Mouse (Mus musculus) layer of hippocampus, adult 18-20 months (tissue): ENCODE results near the gene Eif4g3. TPM values are rescaled to one million over a fixed set of nuclear protein-coding genes. Genes with fewer than 3 reads are reported as not detected.

Experiments
- DNase-seq, 2 experiments: peaks; one replicate each; pipeline ENCODE4 v3.0.0; 2022; ENCODE audit warnings: low spot score in 2 of 2
- microRNA-seq, 2 experiments: library from miRNA; unstranded; fragments of <30 nt; microRNA quantifications; one replicate each; pipeline ENCODE4 v1.2.0; 2021
- total RNA-seq, 2 experiments: library from RNA; stranded (reverse); gene quantifications; 2 replicates each; pipeline ENCODE4 v1.2.3; 2021

Eif4g3 gene
- total RNA-seq, 2 experiments from 2014 or later, result 141 to 142 TPM

DNA sequence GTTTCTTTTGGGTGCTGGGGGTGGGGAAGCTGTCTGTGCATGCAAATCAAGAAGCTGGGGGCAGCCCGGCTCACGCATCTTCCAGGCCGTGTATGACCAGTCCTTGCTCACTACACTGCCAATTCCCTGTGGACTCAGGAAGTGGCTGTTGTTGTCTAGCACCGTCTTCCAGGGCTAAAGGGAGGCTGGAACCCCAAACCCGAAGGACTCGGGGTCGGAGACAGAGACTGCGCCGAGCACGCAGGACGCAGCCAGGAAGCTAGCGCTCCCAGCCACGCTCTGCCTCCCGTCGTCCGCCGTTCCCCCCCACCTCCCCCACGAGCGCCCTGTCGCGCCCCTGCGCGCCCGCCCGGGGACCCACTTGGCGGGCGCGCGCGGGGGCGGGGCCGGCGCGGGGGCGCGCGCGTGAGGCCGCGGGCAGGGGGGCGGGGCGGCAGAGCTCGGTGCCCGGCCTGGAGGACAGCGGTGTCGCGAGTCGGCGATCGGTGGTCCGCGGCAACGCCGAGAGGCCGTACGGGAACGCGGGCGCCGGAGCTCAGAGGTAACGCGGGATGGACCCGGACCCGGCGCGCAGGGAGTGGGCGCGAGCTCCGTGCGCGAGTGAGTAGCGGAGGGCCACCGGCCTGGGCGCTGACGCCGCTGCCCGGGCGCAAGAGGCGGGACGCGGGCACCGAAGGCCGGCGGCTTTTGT lies 223.5 kb downstream of the Eif4g3 start, which contains the start of gene Hp1bp3:
Gene Hp1bp3 (plus strand): TSS at position 97 of the 691 bp plus-strand sequence.
- peak; percentile 63 to 79 for DNase-seq

DNA sequence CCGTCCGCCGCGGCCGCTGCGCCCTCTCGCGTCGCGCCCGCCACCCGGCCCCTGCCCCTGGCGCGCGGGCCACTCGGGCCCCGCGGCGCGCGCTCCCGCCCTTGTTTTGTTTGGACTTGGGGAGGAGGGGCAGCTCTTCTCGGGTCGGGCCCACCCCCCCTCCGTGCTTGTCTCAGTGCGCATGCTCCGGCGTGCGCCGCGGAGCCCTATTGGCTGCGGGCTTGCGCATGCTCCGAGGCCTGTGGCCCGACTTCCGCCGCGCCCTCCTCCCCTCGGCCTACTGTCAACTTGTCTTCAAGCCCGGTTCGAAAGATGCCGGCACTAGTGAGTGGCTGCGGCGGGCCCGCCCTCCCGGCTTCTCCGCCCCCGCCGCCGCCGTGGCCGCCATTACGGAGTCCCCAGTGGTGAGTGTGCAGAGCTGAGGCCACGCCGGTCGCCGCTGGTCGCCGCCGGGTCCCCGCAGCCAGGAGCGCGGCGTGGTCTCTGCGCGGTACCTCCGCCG lies 224.1 kb downstream of the Eif4g3 start:
- DNase-seq, result peak; percentile 98 to 99

DNA sequence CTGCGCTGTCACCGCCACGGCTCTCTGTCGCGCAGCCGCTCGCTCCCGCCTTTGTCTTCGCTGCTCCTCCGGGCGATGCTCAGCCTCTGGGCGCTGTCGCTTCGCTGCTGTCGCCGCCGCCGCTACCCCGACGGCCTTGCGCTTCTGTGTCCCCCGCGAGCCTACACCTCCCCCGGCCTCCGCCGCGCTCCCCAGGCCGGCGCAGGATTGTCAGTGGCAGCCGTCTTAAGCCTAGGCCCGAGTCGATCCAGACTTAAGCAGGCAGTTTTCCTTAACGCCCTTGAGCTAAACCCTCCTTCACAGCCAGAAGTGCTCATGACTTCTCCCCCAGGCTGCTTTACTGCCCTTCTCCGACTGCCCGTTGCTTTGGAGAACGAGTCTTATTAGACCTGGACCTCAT lies 224.6 kb downstream of the Eif4g3 start:
- DNase-seq, result no peak

DNA sequence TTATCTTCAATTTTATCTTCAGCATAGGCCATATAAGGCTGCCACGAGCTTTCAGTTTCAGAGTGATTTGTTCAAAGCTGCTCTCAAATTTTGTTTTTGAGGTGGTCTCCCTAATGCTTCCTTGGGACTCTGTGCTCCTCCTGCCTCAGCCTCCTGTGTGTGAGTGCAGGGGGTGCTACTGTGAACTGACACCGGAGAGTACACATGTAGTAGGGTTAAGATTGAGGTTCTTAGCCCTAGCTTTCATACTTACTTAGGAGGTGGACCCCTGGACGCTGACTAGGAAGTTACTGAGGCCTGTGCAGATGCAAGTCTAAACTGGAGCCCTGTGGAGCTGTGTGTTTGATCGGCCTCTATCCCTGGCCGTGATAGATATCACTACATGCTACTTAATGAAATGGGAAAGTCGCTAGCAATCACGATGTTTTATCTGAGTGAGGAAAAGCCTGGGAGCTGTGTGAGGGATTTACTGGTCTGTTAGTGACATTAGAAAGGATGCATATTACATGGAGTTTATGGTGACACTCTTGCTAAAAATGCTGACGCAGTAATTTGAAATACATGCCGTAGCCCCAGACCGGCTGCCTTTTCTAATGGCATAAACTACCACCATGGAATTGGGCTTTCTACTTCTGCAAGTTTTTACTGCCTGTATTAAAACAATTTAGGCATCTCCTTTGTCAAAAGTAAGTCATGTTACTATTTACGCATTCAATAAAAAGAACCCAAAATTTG lies 225.3 kb downstream of the Eif4g3 start:
- DNase-seq, result no peak

DNA sequence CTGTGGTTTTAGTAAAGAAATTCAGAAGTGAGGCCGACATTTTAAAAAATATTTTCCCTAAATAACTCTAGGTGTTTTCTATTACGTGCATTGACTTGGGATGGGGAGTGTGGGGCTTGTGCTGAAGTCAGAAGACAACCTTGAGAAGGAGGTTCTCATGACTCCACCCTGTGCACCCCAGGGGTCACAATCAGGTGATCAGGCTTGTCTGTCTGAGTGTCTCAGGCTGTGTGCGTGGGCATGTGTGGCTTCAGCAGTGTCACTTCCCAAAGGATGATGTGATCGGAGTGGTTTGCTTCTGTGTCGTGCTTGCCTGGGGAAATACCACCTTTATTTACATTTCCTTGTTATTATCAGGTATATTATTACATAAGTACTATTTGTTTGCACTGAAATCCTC lies 226.5 kb downstream of the Eif4g3 start:
- no peak for DNase-seq

DNA sequence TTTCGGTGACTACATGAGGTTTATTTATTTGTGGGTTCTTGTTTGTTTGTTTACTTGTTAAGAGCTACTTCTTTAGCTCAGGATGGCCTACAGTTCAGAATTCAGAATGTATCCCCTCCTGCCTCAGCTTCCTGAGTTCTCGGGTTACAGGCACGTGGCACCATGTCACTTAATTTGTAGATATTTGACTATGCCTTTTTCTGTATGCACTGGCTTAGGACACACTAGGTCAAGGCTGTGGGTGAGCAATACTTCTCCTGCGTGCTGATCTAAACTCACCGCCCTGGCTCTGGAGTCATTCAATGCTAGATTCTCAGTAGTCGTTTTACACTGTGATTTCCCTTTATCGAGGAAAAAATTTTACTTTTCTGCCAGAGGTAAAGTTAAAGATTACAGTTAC lies 227.9 kb downstream of the Eif4g3 start:
- no peak for DNase-seq

DNA sequence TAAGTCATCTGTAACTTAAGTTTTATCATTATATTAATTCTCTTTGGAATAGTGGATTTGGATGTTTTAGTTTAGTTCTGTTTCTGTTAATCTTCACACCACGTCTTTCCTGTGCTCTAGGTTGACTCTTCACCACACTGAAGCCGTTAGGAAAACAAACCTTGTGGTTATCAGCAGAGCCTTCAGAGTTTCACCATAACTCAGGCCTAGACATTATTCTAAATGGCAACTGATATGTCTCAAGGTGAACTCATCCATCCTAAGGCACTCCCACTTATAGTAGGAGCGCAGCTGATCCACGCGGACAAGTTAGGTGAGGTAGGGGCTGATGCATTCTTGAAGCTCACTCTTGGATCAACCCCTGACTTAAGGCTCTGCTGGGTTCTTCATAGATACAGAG lies 228.6 kb downstream of the Eif4g3 start:
- no peak for DNase-seq

DNA sequence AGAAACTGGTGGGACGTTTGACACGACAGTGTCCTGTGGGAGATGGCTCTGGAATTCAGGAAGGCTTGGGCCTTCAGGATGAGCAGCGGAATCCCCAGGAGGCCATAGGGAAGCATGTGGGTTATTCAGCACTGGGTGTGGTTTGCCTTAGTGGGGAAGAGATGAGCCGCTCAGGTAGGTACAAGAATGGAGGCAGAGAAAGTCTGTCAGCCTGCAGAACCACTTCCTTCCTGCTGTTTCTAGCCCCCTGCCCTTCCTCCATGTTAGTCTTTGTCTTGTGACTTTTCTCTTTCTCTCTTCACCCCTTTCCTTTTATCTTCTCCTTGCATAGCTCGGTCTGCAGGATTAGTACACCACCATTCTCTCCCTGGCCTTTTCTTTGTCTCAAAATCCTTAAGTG lies 229.6 kb downstream of the Eif4g3 start:
- no peak for DNase-seq

DNA sequence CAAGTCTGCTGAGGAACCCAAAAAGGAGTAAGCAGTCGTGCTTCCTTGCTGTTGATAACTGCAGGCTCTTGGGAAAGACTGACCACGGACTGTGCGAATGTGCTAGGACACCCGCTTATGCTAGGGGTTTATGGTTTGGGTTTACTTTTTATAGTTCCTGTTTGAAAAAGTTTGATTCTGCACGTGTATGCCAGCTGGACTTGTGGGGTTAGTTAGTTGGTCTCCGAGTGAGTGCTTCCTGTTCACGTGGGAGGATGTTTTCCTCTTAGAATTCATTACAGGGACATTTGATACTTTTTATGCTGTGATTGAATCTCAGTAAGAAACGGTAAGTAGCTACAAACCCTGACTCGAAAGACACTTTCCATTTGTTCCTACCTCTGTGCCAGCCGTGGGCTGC lies 230.8 kb downstream of the Eif4g3 start:
- DNase-seq, result no peak

DNA sequence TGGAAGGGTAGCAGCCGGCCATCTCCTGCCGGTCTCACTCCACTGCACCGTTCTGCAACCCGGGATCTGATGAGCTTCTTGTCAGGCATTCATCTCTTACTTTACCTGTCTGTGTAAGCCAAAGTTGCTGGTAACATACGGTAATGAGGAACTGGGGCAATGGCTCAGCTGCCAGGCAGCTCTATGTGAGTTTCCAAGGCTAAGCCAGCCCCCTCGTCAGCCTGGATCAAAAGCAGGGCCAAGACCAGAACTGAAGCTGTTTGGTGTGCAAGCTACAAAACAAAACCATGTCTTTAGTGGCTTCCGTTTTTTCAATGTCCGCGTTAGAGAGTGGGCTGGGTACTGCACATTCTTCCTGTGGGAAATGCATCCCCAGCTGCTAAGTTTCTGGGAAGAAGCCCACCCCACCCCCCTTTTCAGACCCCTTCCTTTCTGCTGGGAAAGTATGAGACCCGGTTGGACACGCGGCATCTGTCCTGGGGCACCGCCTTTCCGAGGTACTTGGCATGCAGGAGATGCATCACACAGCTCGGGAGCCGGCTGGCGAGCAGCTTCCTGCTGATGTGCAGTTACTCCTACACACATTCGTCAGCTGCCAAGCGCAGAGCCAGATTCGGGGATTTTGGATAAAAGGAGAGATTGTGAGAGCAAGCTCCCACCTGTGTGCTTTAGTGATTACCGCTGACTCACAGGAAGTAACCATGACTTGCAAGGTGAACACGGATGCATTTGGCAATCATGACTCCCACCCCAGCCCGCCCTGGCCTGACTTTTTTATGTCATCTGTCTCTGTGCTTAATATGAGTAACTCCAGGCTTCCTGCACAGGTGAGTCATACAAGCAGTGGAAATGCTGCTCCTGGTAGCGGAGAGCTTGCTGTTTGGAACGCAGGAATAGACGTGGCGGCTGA lies 254.2 kb downstream of the Eif4g3 start:
- DNase-seq, result peak; percentile 74 to 79

DNA sequence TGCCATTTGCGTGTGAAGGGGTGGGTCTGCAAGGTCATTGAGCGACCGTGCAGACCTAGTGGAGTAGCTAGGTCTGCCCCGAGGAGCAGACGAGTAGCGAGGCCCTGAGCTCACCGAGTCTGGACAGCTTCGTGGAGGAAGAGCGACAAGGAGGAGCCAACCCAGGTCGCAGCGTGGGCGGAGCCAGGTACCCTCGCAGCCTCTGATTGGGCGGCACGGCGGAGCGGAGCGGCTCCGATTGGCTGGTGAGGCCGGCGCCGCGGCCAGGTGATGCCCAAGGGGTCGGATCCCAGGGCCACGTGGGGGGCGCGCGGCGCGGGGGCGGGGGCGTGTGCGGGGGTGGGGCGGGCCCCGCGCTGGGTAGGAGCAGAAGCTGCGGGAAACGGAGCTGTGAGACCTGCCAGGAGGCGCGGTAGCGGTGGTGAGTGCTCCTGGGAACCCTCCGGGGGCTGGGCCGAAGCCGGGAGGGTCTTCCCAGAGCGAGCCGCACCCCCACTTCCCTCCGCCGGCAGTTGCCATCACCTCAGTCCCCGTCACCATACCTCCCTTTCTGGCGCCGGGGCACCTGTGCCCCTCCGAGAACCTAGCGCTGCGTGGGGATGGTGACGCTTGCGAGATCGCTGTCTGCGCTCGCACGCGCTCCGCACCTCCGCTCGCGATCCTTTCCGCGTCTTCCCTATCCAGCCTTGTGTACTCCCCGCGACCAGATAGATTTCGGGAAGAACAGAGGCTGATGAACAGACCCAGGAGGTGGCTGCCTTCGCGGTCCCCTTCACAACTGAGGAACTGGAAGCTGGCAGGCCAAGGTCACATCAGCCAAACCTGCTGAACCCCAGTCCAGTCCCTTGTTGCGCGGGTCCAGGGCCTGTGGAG lies 257.5 kb downstream of the Eif4g3 start, which contains the start of the genes Sh2d5 and Kif17:
Gene Sh2d5 (plus strand): TSS at position 316 of the 873 bp plus-strand sequence.
Gene Kif17 (plus strand): TSS at position 348 of the 873 bp plus-strand sequence.
- peak; percentile 87 to 94 for DNase-seq

DNA sequence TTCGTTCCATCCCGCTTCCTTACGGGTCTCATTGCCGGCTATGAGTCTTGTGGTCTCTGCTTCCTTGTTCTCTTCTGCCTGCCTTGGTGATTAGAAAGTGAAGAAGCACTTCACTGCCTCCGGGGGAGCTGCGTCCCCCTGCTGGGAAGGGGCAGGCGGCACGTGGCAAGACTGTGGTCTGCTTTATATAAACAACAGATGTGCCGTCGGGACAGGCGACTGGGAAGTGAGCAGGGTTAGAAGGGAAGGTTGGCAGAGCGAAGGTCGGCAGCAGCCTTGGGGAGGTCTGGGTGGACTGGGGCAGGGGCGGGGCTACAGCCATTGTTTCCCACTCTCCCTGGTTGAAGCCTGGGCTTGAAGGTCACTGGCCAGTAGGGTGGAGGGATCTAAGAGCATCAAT lies 259.0 kb downstream of the Eif4g3 start:
- DNase-seq, result no peak

DNA sequence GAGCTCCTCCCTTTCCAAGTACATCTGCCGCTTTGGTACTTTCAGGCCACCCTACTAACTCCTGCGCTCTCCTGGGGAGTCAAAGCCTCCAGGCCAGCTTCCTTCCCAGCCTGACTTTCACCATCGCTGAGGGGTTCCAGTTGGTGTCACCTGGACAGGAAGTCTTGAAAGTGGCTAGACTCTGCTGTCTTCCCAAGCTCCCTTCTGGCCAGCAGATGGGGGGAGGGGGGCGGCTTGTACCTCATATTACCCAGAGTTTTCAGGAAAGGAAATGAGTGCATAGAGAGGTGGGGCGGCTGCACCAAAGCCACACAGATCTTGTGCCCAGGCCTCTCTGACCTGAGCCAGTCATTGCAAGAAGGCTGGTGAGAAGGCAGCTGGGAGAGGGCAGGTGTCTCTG lies 259.4 kb downstream of the Eif4g3 start:
- no peak for DNase-seq

DNA sequence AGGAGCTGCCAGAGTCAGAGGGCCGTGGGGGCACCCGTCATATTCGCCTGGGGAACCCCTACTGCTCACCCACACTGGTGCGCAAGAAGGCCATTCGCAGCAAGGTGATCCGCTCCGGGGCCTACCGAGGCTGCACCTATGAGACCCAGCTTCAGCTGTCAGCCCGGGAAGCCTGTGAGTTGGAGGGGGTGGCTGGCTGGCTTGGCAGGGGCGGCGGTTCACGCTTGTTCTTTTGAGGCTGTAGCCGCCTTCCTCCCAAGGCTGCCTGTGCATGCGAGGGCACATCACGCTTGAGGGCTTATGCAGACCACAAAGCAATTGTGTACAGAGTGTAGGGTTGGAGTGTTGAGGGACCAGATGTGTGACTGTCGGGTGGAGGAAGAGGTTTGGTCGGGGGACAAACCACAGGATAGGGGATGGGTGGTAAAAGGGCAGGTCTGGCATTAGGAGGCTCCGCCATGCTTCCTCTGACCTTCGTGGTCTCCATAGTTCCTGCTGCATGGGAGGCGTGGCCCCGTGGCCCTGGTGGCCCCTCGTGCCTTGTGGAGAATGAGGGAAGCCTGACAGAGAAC lies 264.4 kb downstream of the Eif4g3 start:
- DNase-seq, result no peak

Small RNA genes within 50 kb of the gene (microRNA-seq; reads per million reads assigned to microRNA genes)
- 0 reads per million in 2 experiments for gene Mir6399

Other genes with a start within 250 kb of the Eif4g3 start
- gene Alpl, start 196.6 kb upstream of the Eif4g3 start, total RNA-seq, result 1 to 10 TPM; 7.0 to 7.2 TPM
- 10 to 100 TPM; 48.8 to 53.8 TPM for gene Ece1, start 130.8 kb upstream of the Eif4g3 start, total RNA-seq
- 100 to 1,000 TPM; 188 to 202 TPM for gene Hp1bp3, start 223.3 kb downstream of the Eif4g3 start, total RNA-seq